Mouse (Mus musculus): Measurements from ENCODE around the gene Dok3. TPM values are rescaled to one million over a fixed set of nuclear protein-coding genes. Genes with fewer than 3 reads are reported as not detected.
A peak's percentile ranks its signal among the peaks of the same experiment; 100 is the strongest.
"Not testable (repeated sequence)": the region's sequence is repeated elsewhere in the genome, so short reads cannot be mapped to it uniquely, and the experiment has no call there.

Gene Dok3
- 1.6 and 2.7 TPM in 2 replicates for polyA plus RNA-seq (2014; fragmentation: Nextera tagmentation; extraction: Ambion mirVana)

DNA sequence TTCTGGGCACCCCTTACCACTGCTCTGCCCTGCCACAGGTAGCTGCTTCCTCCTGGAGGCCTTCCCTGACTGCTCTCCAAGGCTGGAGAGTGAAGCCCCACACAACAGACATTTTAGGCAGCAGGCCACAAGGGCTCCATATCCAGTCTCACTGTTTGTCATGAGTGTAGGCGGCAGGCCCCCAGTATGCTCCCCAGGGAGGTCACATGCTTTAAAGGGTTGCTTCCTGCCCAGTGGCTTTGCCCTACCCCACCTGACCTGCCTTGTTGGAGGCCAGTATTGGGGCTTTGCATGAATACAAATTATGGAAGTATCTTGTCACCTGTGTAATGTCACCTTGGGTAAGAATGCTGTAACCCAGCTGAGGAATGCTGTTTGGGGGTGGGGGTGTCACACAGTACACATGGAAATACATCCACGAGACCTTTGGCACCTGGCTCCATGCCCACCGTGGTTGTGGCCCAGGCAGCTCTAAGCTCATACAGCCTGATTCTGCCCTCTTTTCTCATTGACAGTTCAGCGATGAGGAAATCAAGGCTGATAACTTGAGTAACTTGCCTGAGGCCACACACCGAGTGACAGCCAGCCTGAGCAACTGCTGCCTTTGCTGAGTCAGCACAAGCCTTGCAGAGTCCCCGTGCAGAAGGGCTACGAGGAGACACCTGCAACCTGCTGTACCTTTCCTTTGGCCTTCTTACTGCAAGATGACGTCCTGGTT is at the start of gene Dok3:
TSS of gene Dok3 (minus strand) at position 99 of the 718 bp plus-strand sequence.
- ATAC-seq (ENCODE audit: insufficient number of reproducible peaks, low FRiP score, low TSS enrichment, low read depth) (no peak), DNase-seq (ENCODE audit: low spot score) (no peak)
- WGBS: 83% methylated on average over 8 of the region's 8 CpGs
- Histone ChIP-seq H3K9ac (ENCODE audit: low read length) (no peak within 1 kb of the TSS), H3K27me3 (ENCODE audit: control insufficient read depth, insufficient read depth, low read length) (no peaks in the 10 kb centered on the region), H3K4me3 (ENCODE audit: low read depth, low read length) (no peak within 1 kb of the TSS), H3K27ac (replicated peaks; ENCODE audit: low read depth, low read length) (no peak within 1 kb of the TSS), H3K4me1 (ENCODE audit: control insufficient read depth, insufficient read depth, low read length) (no peaks in the 10 kb centered on the region), H3K4me2 (ENCODE audit: low read depth, severe bottlenecking) (no peak within 1 kb of the TSS), H3K9me3 (ENCODE audit: control insufficient read depth, low read length) (no peaks in the 10 kb centered on the region), H3K36me3 (ENCODE audit: control insufficient read depth, insufficient read depth, low read length) (peaks cover 25% of the 10 kb centered on the region)

DNA sequence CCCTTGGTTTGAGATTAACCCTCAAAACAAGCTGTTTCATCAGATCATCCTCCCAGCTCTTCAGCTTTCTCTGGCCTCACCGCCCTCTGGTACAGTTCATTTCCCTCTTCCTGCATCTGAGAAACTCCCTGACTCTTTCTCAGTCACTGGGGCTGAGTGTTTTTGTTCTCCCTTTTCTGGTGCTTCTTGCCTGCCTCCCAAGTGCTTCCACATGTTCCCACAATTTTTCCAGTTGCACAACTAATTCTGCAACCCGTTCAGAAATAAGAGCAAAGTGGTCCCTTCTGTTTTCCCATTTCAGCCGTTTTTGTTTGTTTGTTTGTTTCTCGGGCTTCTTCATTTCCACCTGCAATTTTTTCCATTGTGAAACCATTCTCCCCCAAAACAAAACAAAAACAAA is 49.0 kb upstream of the Dok3 start:
- no peaks in the 10 kb centered on the region for H3K36me3 ChIP-seq (ENCODE audit: control insufficient read depth, insufficient read depth, low read length)
- no peaks in the 10 kb centered on the region for H3K4me1 ChIP-seq (ENCODE audit: control insufficient read depth, insufficient read depth, low read length)
- H3K9ac ChIP-seq (ENCODE audit: low read length): no peak overlapping the region
- H3K9me3 ChIP-seq (ENCODE audit: control insufficient read depth, low read length): no peaks in the 10 kb centered on the region
- no peaks in the 10 kb centered on the region for H3K27me3 ChIP-seq (ENCODE audit: control insufficient read depth, insufficient read depth, low read length)
- 77% methylated on average over 4 of the region's 4 CpGs for WGBS
- no peak overlapping the region for H3K27ac ChIP-seq (replicated peaks; ENCODE audit: low read depth, low read length)
- H3K4me2 ChIP-seq (ENCODE audit: low read depth, severe bottlenecking): no peak overlapping the region
- ATAC-seq (ENCODE audit: insufficient number of reproducible peaks, low FRiP score, low TSS enrichment, low read depth) (no peak), DNase-seq (ENCODE audit: low spot score) (no peak)
- no peak overlapping the region for H3K4me3 ChIP-seq (ENCODE audit: low read depth, low read length)

DNA sequence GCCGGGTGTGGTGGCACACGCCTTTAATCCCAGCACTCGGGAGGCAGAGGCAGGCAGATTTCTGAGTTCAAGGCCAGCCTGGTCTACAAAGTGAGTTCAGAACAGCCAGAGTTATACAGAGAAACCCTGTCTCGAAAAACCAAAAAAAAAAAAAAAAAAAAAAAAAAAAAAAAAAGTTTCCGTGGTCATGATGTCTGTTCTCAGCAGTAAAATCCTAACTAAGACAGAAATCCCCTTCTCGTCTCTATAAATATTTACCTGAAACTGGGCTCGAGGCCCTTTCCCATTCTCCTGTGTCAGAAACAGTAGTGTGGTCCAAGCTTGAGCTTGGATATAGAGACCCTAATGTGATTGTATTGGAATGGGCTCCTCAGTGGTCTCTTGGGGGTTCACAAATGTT is 47.8 kb upstream of the Dok3 start:
- H3K9me3 ChIP-seq (ENCODE audit: control insufficient read depth, low read length); H3K27me3 ChIP-seq (ENCODE audit: control insufficient read depth, insufficient read depth, low read length); H3K36me3 ChIP-seq (ENCODE audit: control insufficient read depth, insufficient read depth, low read length); H3K4me3 ChIP-seq (ENCODE audit: low read depth, low read length); ATAC-seq (ENCODE audit: insufficient number of reproducible peaks, low FRiP score, low TSS enrichment, low read depth); DNase-seq (ENCODE audit: low spot score); H3K4me2 ChIP-seq (ENCODE audit: low read depth, severe bottlenecking); H3K4me1 ChIP-seq (ENCODE audit: control insufficient read depth, insufficient read depth, low read length); H3K27ac ChIP-seq (replicated peaks; ENCODE audit: low read depth, low read length); H3K9ac ChIP-seq (ENCODE audit: low read length): not testable (repeated sequence)
- WGBS: 90% methylated on average over 7 of the region's 7 CpGs

DNA sequence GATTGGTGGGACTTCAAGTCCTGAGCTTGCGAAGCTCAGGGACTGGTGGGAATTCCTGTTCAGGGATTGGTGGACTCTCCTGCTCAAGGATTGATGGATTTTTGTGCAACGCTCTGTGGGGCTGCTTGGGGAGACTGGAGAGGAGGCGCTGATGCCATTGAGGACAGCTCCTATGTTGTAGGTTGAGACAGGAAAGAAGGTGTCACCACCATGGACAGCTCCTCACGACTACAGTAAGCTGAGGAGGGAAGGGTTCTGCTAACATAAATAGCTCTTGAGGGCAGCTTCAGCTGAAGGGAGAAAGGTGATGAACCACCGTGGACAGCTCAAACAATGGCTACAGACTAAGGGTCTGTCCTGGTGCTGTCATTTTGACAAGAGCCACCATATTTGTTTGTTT is 46.8 kb upstream of the Dok3 start:
- Histone ChIP-seq H3K9ac (ENCODE audit: low read length) (no peak overlapping the region), H3K27ac (replicated peaks; ENCODE audit: low read depth, low read length) (no peak overlapping the region), H3K4me2 (ENCODE audit: low read depth, severe bottlenecking) (no peak overlapping the region), H3K4me1 (ENCODE audit: control insufficient read depth, insufficient read depth, low read length) (no peaks in the 10 kb centered on the region), H3K9me3 (ENCODE audit: control insufficient read depth, low read length) (no peaks in the 10 kb centered on the region), H3K27me3 (ENCODE audit: control insufficient read depth, insufficient read depth, low read length) (no peaks in the 10 kb centered on the region), H3K4me3 (ENCODE audit: low read depth, low read length) (no peak overlapping the region), H3K36me3 (ENCODE audit: control insufficient read depth, insufficient read depth, low read length) (no peaks in the 10 kb centered on the region)
- ATAC-seq (ENCODE audit: insufficient number of reproducible peaks, low FRiP score, low TSS enrichment, low read depth) (no peak), DNase-seq (ENCODE audit: low spot score) (peak; percentile 34)
- WGBS: 64% methylated on average over 5 of the region's 5 CpGs

DNA sequence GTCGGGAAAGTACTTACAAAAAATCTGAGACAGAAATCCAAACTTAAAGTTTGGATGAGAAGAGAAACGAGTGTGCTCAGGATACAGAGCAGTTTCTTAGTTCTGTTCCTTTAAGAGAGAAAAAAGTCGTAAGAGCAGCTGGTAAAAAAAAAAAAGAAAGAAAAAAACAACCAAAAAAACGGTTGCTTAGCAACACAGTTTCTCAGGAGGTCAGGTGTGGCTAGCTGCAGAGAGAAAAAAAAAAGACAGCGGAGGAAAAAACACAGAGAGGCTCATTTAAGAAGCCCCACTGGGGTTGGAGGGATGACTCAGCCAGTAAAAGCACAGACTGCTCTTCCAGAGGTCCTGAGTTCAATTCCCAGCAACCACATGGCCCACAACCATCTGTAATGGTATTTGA is 45.2 kb upstream of the Dok3 start:
- Histone ChIP-seq H3K9ac (ENCODE audit: low read length) (no peak overlapping the region), H3K27ac (replicated peaks; ENCODE audit: low read depth, low read length) (no peak overlapping the region), H3K27me3 (ENCODE audit: control insufficient read depth, insufficient read depth, low read length) (no peaks in the 10 kb centered on the region), H3K4me2 (ENCODE audit: low read depth, severe bottlenecking) (no peak overlapping the region), H3K36me3 (ENCODE audit: control insufficient read depth, insufficient read depth, low read length) (no peaks in the 10 kb centered on the region), H3K9me3 (ENCODE audit: control insufficient read depth, low read length) (no peaks in the 10 kb centered on the region), H3K4me1 (ENCODE audit: control insufficient read depth, insufficient read depth, low read length) (peaks cover 5% of the 10 kb centered on the region), H3K4me3 (ENCODE audit: low read depth, low read length) (no peak overlapping the region)
- ATAC-seq (ENCODE audit: insufficient number of reproducible peaks, low FRiP score, low TSS enrichment, low read depth): no peak
- no peak for DNase-seq (ENCODE audit: low spot score)
- 79% methylated on average over 5 of the region's 5 CpGs for WGBS

DNA sequence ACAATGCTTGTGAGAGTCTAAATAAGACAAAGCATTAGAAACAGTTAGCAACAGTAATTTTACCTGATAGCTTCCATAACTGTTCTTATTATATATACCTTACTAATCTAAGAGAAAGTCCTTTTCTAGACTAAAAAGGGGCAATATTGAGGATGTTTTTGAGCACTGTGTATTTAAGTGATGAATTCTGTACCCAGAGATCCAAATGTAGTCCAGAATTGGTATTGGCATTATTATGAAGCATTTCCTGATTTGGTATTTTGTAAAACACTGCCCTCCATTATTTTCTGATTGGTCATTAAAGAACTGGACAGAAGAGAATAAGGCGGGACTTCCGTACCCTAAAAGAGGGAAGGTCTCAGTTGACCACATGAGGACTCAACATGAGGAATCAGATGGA is 44.3 kb upstream of the Dok3 start, which contains the start of gene Tmed9:
TSS of gene Tmed9 (plus strand) at position 301 of the 400 bp plus-strand sequence.
- DNase-seq (ENCODE audit: low spot score) (no peak), ATAC-seq (ENCODE audit: insufficient number of reproducible peaks, low FRiP score, low TSS enrichment, low read depth) (no peak)
- H3K27ac ChIP-seq (replicated peaks; ENCODE audit: low read depth, low read length): no peak within 1 kb of the TSS
- H3K4me1 ChIP-seq (ENCODE audit: control insufficient read depth, insufficient read depth, low read length): peaks cover 11% of the 10 kb centered on the region
- H3K9ac ChIP-seq (ENCODE audit: low read length): no peak within 1 kb of the TSS
- H3K9me3 ChIP-seq (ENCODE audit: control insufficient read depth, low read length): no peaks in the 10 kb centered on the region
- no peaks in the 10 kb centered on the region for H3K27me3 ChIP-seq (ENCODE audit: control insufficient read depth, insufficient read depth, low read length)
- 95% methylated on average over 2 of the region's 2 CpGs for WGBS
- no peaks in the 10 kb centered on the region for H3K36me3 ChIP-seq (ENCODE audit: control insufficient read depth, insufficient read depth, low read length)
- no peak within 1 kb of the TSS for H3K4me3 ChIP-seq (ENCODE audit: low read depth, low read length)
- no peak within 1 kb of the TSS for H3K4me2 ChIP-seq (ENCODE audit: low read depth, severe bottlenecking)

DNA sequence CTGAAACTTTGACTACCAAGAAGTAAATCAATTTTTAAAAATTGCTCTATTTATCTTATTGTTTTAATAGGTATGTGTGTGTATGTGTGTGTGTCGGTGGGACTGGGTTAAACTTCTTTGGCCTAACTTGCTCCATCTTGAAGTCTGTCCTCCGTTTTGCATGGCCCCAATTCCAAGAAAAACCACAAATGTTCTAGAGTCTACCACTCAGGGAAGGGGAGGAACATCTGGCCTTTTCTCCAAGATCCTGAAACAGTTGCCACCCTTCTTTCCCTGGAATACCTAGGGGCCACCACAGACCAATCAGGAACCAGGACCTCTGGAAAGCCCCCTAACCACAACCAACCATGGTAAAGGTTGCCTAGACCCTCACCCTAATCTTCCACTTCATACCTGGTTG is 42.9 kb upstream of the Dok3 start:
- Histone ChIP-seq H3K27me3 (ENCODE audit: control insufficient read depth, insufficient read depth, low read length) (no peaks in the 10 kb centered on the region), H3K36me3 (ENCODE audit: control insufficient read depth, insufficient read depth, low read length) (no peaks in the 10 kb centered on the region; the same call in 1 of the 2 replicates), H3K4me3 (ENCODE audit: low read depth, low read length) (no peak overlapping the region), H3K9me3 (ENCODE audit: control insufficient read depth, low read length) (no peaks in the 10 kb centered on the region), H3K9ac (ENCODE audit: low read length) (no peak overlapping the region), H3K27ac (replicated peaks; ENCODE audit: low read depth, low read length) (no peak overlapping the region), H3K4me1 (ENCODE audit: control insufficient read depth, insufficient read depth, low read length) (peaks cover 11% of the 10 kb centered on the region), H3K4me2 (ENCODE audit: low read depth, severe bottlenecking) (no peak overlapping the region)
- 89% methylated on average over 2 of the region's 2 CpGs for WGBS
- DNase-seq (ENCODE audit: low spot score) (no peak), ATAC-seq (ENCODE audit: insufficient number of reproducible peaks, low FRiP score, low TSS enrichment, low read depth) (no peak)

DNA sequence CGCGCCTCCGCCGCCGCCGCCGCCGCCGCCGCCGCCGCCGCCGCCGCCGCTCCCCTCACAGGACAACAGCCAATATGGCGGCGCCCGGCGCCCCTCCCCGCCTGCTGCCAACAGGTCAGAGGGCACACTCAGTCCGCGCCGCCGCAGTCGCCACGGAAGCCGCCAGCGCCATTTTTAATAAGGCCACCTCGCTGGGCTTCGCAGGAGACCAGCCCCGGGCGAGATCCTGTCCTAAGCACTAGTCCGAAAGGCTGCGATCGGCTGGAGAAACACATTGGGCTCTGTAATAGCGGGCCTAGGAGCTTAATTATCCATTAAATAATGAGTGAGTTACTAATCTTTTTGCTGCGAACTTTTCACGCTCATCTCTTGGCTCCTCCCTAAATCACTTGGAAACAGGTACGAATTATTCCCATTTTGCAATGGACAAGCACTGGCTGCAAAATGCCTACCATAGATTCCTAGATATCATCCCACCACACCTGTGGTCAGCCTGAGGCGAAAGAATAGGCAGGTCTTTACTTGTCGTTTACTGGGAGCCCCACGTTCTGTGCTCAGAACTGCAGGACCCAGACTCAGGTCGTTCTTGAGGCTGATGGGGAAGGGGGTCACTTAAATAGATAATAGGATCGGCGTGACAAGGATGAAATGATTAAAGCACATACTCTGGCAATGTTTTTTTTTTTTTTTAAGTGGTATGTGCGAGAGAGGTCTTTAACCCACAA is 42.1 kb upstream of the Dok3 start, which contains the start of gene Fam193b:
TSS of gene Fam193b (minus strand) at position 94 of the 725 bp plus-strand sequence.
- no peaks in the 10 kb centered on the region for H3K9me3 ChIP-seq (ENCODE audit: control insufficient read depth, low read length)
- WGBS: 3% methylated on average over 40 of the region's 47 CpGs
- H3K27ac ChIP-seq (replicated peaks; ENCODE audit: low read depth, low read length): peak within 1 kb of the TSS; percentile 81
- ATAC-seq (ENCODE audit: insufficient number of reproducible peaks, low FRiP score, low TSS enrichment, low read depth) (peak; percentile 89), DNase-seq (ENCODE audit: low spot score) (peak; percentile 96)
- H3K9ac ChIP-seq (ENCODE audit: low read length): peak within 1 kb of the TSS; percentile 96
- H3K27me3 ChIP-seq (ENCODE audit: control insufficient read depth, insufficient read depth, low read length): no peaks in the 10 kb centered on the region
- H3K36me3 ChIP-seq (ENCODE audit: control insufficient read depth, insufficient read depth, low read length): no peaks in the 10 kb centered on the region; the same call in 1 of the 2 replicates
- H3K4me1 ChIP-seq (ENCODE audit: control insufficient read depth, insufficient read depth, low read length): peaks cover 11% of the 10 kb centered on the region
- peak within 1 kb of the TSS; percentile 99 for H3K4me3 ChIP-seq (ENCODE audit: low read depth, low read length)
- H3K4me2 ChIP-seq (ENCODE audit: low read depth, severe bottlenecking): peak within 1 kb of the TSS; percentile 66
